Mouse (Mus musculus) cortical plate, adult 2 months (tissue): ENCODE results near the gene Hmgn1.
A peak's percentile ranks its signal among the peaks of the same experiment; 100 is the strongest.

Source experiments
- CTCF ChIP-seq: fragments of 200-500 bp; IDR thresholded peaks from 2 replicates; pipeline ENCODE4 v1.5.1; 2011; ENCODE audit warnings: mild to moderate bottlenecking, control low read depth, low read length; ENCODE audit not compliant: insufficient read depth; ENCODE audit errors: extremely low read depth
- POLR2A ChIP-seq: fragments of 200-500 bp; IDR thresholded peaks from 2 replicates; pipeline ENCODE4 v1.6.1; 2011; ENCODE audit warnings: mild to moderate bottlenecking, low read length, control low read depth; ENCODE audit not compliant: insufficient read depth; ENCODE audit errors: extremely low read depth

GRCm38 (mm10) chr16:96082301-96083178 is 45.0 kb downstream of the Hmgn1 start, which contains the start of gene Brwd1:
- TF ChIP-seq POLR2A (peak; percentile 73; the same call in 1 of the 2 replicates), CTCF (no peak)
